Mouse (Mus musculus): ENCODE results near the gene Kif1b. TPM values are rescaled to one million over a fixed set of nuclear protein-coding genes. Genes with fewer than 3 reads are reported as not detected.

The Kif1b gene
- polyA plus RNA-seq, 1 experiment from 2014 or later = 154 TPM

GRCm38 (mm10) chr4:149202467-149202866 lies 105.0 kb downstream of the Kif1b start:
- Histone ChIP-seq H3K4me3 (no peak overlapping the region), H3K9ac (no peak overlapping the region), H3K9me3 (no peaks in the 10 kb centered on the region), H3K36me3 (replicated peaks) (peaks cover 85% of the 10 kb centered on the region), H3K4me2 (no peak overlapping the region), H3K4me1 (no peaks in the 10 kb centered on the region), H3K27ac (no peak overlapping the region), H3K27me3 (replicated peaks) (no peaks in the 10 kb centered on the region)
- no peak for ATAC-seq (replicated peaks)
- WGBS = 92% methylated on average over 3 of the region's 3 CpGs

GRCm38 (mm10) chr4:149201110-149201509 lies 106.4 kb downstream of the Kif1b start:
- Histone ChIP-seq H3K4me3 (no peak overlapping the region), H3K9ac (no peak overlapping the region), H3K27me3 (replicated peaks) (no peaks in the 10 kb centered on the region), H3K9me3 (no peaks in the 10 kb centered on the region), H3K4me2 (no peak overlapping the region), H3K27ac (no peak overlapping the region), H3K4me1 (no peaks in the 10 kb centered on the region), H3K36me3 (replicated peaks) (peaks cover 84% of the 10 kb centered on the region)
- 96% methylated on average over 4 of the region's 4 CpGs for WGBS
- ATAC-seq (replicated peaks) = no peak

GRCm38 (mm10) chr4:149197180-149197579 lies 110.3 kb downstream of the Kif1b start:
- H3K36me3 ChIP-seq (replicated peaks) = peaks cover 68% of the 10 kb centered on the region
- WGBS = 89% methylated on average over 1 of the region's 1 CpGs
- no peak overlapping the region for H3K9ac ChIP-seq
- H3K27me3 ChIP-seq (replicated peaks) = no peaks in the 10 kb centered on the region
- no peak for ATAC-seq (replicated peaks)
- H3K27ac ChIP-seq = no peak overlapping the region
- H3K9me3 ChIP-seq = no peaks in the 10 kb centered on the region
- no peak overlapping the region for H3K4me3 ChIP-seq
- no peak overlapping the region for H3K4me2 ChIP-seq
- no peaks in the 10 kb centered on the region for H3K4me1 ChIP-seq

GRCm38 (mm10) chr4:149191103-149191502 lies 116.4 kb downstream of the Kif1b start:
- Histone ChIP-seq H3K4me1 (no peaks in the 10 kb centered on the region), H3K27ac (no peak overlapping the region), H3K36me3 (replicated peaks) (peaks cover 69% of the 10 kb centered on the region), H3K9ac (no peak overlapping the region), H3K4me2 (no peak overlapping the region), H3K9me3 (no peaks in the 10 kb centered on the region), H3K27me3 (replicated peaks) (no peaks in the 10 kb centered on the region), H3K4me3 (no peak overlapping the region)
- WGBS = 95% methylated on average over 7 of the region's 7 CpGs
- ATAC-seq (replicated peaks) = no peak

- H3K9ac ChIP-seq = no peak overlapping the region
- no peaks in the 10 kb centered on the region for H3K9me3 ChIP-seq
- H3K27ac ChIP-seq = no peak overlapping the region
- no peak for ATAC-seq (replicated peaks)
- 93% methylated on average over 2 of the region's 2 CpGs for WGBS
- H3K36me3 ChIP-seq (replicated peaks) = peaks cover 84% of the 10 kb centered on the region
- no peak overlapping the region for H3K4me3 ChIP-seq
- no peaks in the 10 kb centered on the region for H3K27me3 ChIP-seq (replicated peaks)
- no peak overlapping the region for H3K4me2 ChIP-seq
- H3K4me1 ChIP-seq = no peaks in the 10 kb centered on the region
Measured at GRCm38 (mm10) chr4:149188563-149188962, 118.9 kb downstream of the Kif1b start.

GRCm38 (mm10) chr4:149182755-149183154 lies 124.7 kb downstream of the Kif1b start:
- H3K4me3 ChIP-seq = no peak overlapping the region
- peaks cover 89% of the 10 kb centered on the region for H3K36me3 ChIP-seq (replicated peaks)
- no peak for ATAC-seq (replicated peaks)
- no peak overlapping the region for H3K4me2 ChIP-seq
- no peak overlapping the region for H3K9ac ChIP-seq
- no peaks in the 10 kb centered on the region for H3K4me1 ChIP-seq
- H3K9me3 ChIP-seq = no peaks in the 10 kb centered on the region
- WGBS = 54% methylated on average over 4 of the region's 4 CpGs
- H3K27me3 ChIP-seq (replicated peaks) = no peaks in the 10 kb centered on the region
- no peak overlapping the region for H3K27ac ChIP-seq

- Histone ChIP-seq H3K4me2 (no peak overlapping the region), H3K27ac (no peak overlapping the region), H3K27me3 (replicated peaks) (no peaks in the 10 kb centered on the region), H3K9ac (no peak overlapping the region), H3K4me3 (no peak overlapping the region), H3K4me1 (no peaks in the 10 kb centered on the region), H3K9me3 (no peaks in the 10 kb centered on the region), H3K36me3 (replicated peaks) (peaks cover 84% of the 10 kb centered on the region)
- 90% methylated on average over 7 of the region's 7 CpGs for WGBS
- no peak for ATAC-seq (replicated peaks)
Measured at GRCm38 (mm10) chr4:149182192-149182591, 125.3 kb downstream of the Kif1b start.

GRCm38 (mm10) chr4:149179573-149179972 lies 127.9 kb downstream of the Kif1b start:
- ATAC-seq (replicated peaks) = no peak
- H3K4me2 ChIP-seq = no peak overlapping the region
- no peak overlapping the region for H3K4me3 ChIP-seq
- no peaks in the 10 kb centered on the region for H3K9me3 ChIP-seq
- 53% methylated on average over 4 of the region's 4 CpGs for WGBS
- peaks cover 68% of the 10 kb centered on the region for H3K36me3 ChIP-seq (replicated peaks)
- no peaks in the 10 kb centered on the region for H3K27me3 ChIP-seq (replicated peaks)
- no peaks in the 10 kb centered on the region for H3K4me1 ChIP-seq
- H3K27ac ChIP-seq = no peak overlapping the region
- no peak overlapping the region for H3K9ac ChIP-seq

- H3K27ac ChIP-seq = no peak overlapping the region
- H3K9ac ChIP-seq = no peak overlapping the region
- no peak for ATAC-seq (replicated peaks)
- H3K4me3 ChIP-seq = no peak overlapping the region
- no peak overlapping the region for H3K4me2 ChIP-seq
- no peaks in the 10 kb centered on the region for H3K4me1 ChIP-seq
- H3K9me3 ChIP-seq = no peaks in the 10 kb centered on the region
- WGBS = 89% methylated on average over 7 of the region's 7 CpGs
- H3K27me3 ChIP-seq (replicated peaks) = no peaks in the 10 kb centered on the region
- peaks cover 63% of the 10 kb centered on the region for H3K36me3 ChIP-seq (replicated peaks)
Measured at GRCm38 (mm10) chr4:149179160-149179559, 128.3 kb downstream of the Kif1b start.

- Histone ChIP-seq H3K9me3 (no peaks in the 10 kb centered on the region), H3K36me3 (replicated peaks) (peaks cover 55% of the 10 kb centered on the region), H3K4me3 (no peak overlapping the region), H3K4me2 (no peak overlapping the region), H3K27me3 (replicated peaks) (no peaks in the 10 kb centered on the region), H3K27ac (no peak overlapping the region), H3K4me1 (no peaks in the 10 kb centered on the region), H3K9ac (no peak overlapping the region)
- WGBS = 82% methylated on average over 7 of the region's 7 CpGs
- ATAC-seq (replicated peaks) = no peak
Measured at GRCm38 (mm10) chr4:149178328-149178727, 129.2 kb downstream of the Kif1b start.

- Histone ChIP-seq H3K9me3 (no peaks in the 10 kb centered on the region), H3K36me3 (replicated peaks) (peaks cover 42% of the 10 kb centered on the region), H3K9ac (no peak overlapping the region), H3K4me1 (no peaks in the 10 kb centered on the region), H3K27ac (no peak overlapping the region), H3K4me2 (no peak overlapping the region), H3K4me3 (no peak overlapping the region), H3K27me3 (replicated peaks) (no peaks in the 10 kb centered on the region)
- 46% methylated on average over 5 of the region's 5 CpGs for WGBS
- ATAC-seq (replicated peaks) = no peak
Measured at GRCm38 (mm10) chr4:149177046-149177445, 130.4 kb downstream of the Kif1b start.

- Histone ChIP-seq H3K4me2 (no peak overlapping the region), H3K4me3 (no peak overlapping the region), H3K9me3 (no peaks in the 10 kb centered on the region), H3K9ac (no peak overlapping the region), H3K27ac (no peak overlapping the region), H3K4me1 (no peaks in the 10 kb centered on the region), H3K27me3 (replicated peaks) (no peaks in the 10 kb centered on the region), H3K36me3 (replicated peaks) (peaks cover 38% of the 10 kb centered on the region)
- ATAC-seq (replicated peaks) = no peak
- WGBS = 86% methylated on average over 6 of the region's 6 CpGs
Measured at GRCm38 (mm10) chr4:149176645-149177044, 130.8 kb downstream of the Kif1b start.

- Histone ChIP-seq H3K4me3 (no peak overlapping the region), H3K4me1 (no peaks in the 10 kb centered on the region), H3K27ac (no peak overlapping the region), H3K4me2 (no peak overlapping the region), H3K27me3 (replicated peaks) (no peaks in the 10 kb centered on the region), H3K9me3 (no peaks in the 10 kb centered on the region), H3K9ac (no peak overlapping the region), H3K36me3 (replicated peaks) (peaks cover 13% of the 10 kb centered on the region)
- 90% methylated on average over 6 of the region's 6 CpGs for WGBS
- no peak for ATAC-seq (replicated peaks)
Measured at GRCm38 (mm10) chr4:149173661-149174060, 133.8 kb downstream of the Kif1b start.
